Mouse (Mus musculus) monocyte, adult 59 days (primary cell): ENCODE data around the gene Prpf4b. TPM values are rescaled to one million over a fixed set of nuclear protein-coding genes. Genes with fewer than 3 reads are reported as not detected.

ENCODE experiments used
- total RNA-seq, 2 experiments: library from RNA; stranded (reverse); gene quantifications; one replicate each; pipeline ENCODE4 v1.2.4; 2023

Gene Prpf4b
- 100 to 1,000 TPM; 102 to 123 TPM for total RNA-seq

GRCm38 (mm10) chr13:34875166-34875710, at the start of gene Prpf4b:
TSS of gene Prpf4b (plus strand) at chr13:34875302.

GRCm38 (mm10) chr13:34924210-34924609, 49.1 kb downstream of the Prpf4b start, which contains the start of the genes Fam217a and 4933417A18Rik:
TSS of gene Fam217a (minus strand) at chr13:34924310.
TSS of gene 4933417A18Rik (plus strand) at chr13:34924409.

Other genes with a start within 250 kb of the Prpf4b start
- gene Pxdc1, start 221.8 kb upstream of the Prpf4b start, total RNA-seq: 1 to 10 TPM; 6.4 to 10.0 TPM
- not detected for gene Fam50b, start 140.5 kb upstream of the Prpf4b start, total RNA-seq
- gene Fam217a, start 49.0 kb downstream of the Prpf4b start, total RNA-seq: not detected
- not detected for gene 4933417A18Rik, start 49.1 kb downstream of the Prpf4b start, total RNA-seq
- gene Eci3, start 88.5 kb downstream of the Prpf4b start, total RNA-seq: not detected
- 10 to 100 TPM; 28.9 to 34.0 TPM for gene Eci2, start 151.8 kb downstream of the Prpf4b start, total RNA-seq